Mouse (Mus musculus): ENCODE data around the gene Crip1.
A peak's percentile ranks its signal among the peaks of the same experiment; 100 is the strongest.

Gene Crip1

GRCm38 (mm10) chr12:113145591-113145990 lies 525 bp upstream of the Crip1 start:
- DNase-seq (ENCODE audit: extremely low read depth, low read depth): no peak

- no peak for DNase-seq (ENCODE audit: extremely low read depth, low read depth)
Observed at GRCm38 (mm10) chr12:113147481-113147880, 1.4 kb downstream of the Crip1 start.

GRCm38 (mm10) chr12:113148381-113149035 lies 2.4 kb downstream of the Crip1 start:
- DNase-seq (ENCODE audit: extremely low read depth, low read depth): no peak

- DNase-seq (ENCODE audit: extremely low read depth, low read depth): no peak
Observed at GRCm38 (mm10) chr12:113149341-113149740, 3.2 kb downstream of the Crip1 start.

- DNase-seq (ENCODE audit: extremely low read depth, low read depth): no peak
Observed at GRCm38 (mm10) chr12:113149896-113150295, 3.8 kb downstream of the Crip1 start.

GRCm38 (mm10) chr12:113150591-113150990 lies 4.5 kb downstream of the Crip1 start:
- DNase-seq (ENCODE audit: extremely low read depth, low read depth): no peak

- no peak for DNase-seq (ENCODE audit: extremely low read depth, low read depth)
Observed at GRCm38 (mm10) chr12:113151046-113151445, 4.9 kb downstream of the Crip1 start.

GRCm38 (mm10) chr12:113151661-113152271 lies 5.7 kb downstream of the Crip1 start:
- peak; percentile 85 for DNase-seq (ENCODE audit: extremely low read depth, low read depth)

GRCm38 (mm10) chr12:113152272-113152661 lies 6.2 kb downstream of the Crip1 start:
- DNase-seq (ENCODE audit: extremely low read depth, low read depth): peak; percentile 93

- no peak for DNase-seq (ENCODE audit: extremely low read depth, low read depth)
Observed at GRCm38 (mm10) chr12:113152991-113153525, 6.9 kb downstream of the Crip1 start.

GRCm38 (mm10) chr12:113153971-113154370 lies 7.9 kb downstream of the Crip1 start:
- DNase-seq (ENCODE audit: extremely low read depth, low read depth): no peak

- no peak for DNase-seq (ENCODE audit: extremely low read depth, low read depth)
Observed at GRCm38 (mm10) chr12:113154747-113155075, 8.6 kb downstream of the Crip1 start.

GRCm38 (mm10) chr12:113155076-113155771 lies 9.1 kb downstream of the Crip1 start:
- no peak for DNase-seq (ENCODE audit: extremely low read depth, low read depth)

GRCm38 (mm10) chr12:113155887-113156539 lies 9.9 kb downstream of the Crip1 start, which contains the start of gene Tedc1:
Tedc1 (plus strand) TSS chr12:113156421.
- peak; percentile 100 for DNase-seq (ENCODE audit: extremely low read depth, low read depth)

GRCm38 (mm10) chr12:113156540-113156929 lies 10.4 kb downstream of the Crip1 start:
- DNase-seq (ENCODE audit: extremely low read depth, low read depth): peak; percentile 64

- no peak for DNase-seq (ENCODE audit: extremely low read depth, low read depth)
Observed at GRCm38 (mm10) chr12:113157002-113157401, 10.9 kb downstream of the Crip1 start.

GRCm38 (mm10) chr12:113157521-113157920 lies 11.4 kb downstream of the Crip1 start:
- no peak for DNase-seq (ENCODE audit: extremely low read depth, low read depth)

- no peak for DNase-seq (ENCODE audit: extremely low read depth, low read depth)
Observed at GRCm38 (mm10) chr12:113157971-113158370, 11.9 kb downstream of the Crip1 start.

GRCm38 (mm10) chr12:113163561-113164006 lies 17.5 kb downstream of the Crip1 start:
- DNase-seq (ENCODE audit: extremely low read depth, low read depth): no peak

- peak; percentile 55 for DNase-seq (ENCODE audit: extremely low read depth, low read depth)
Observed at GRCm38 (mm10) chr12:113168031-113168536, 22.0 kb downstream of the Crip1 start.

- DNase-seq (ENCODE audit: extremely low read depth, low read depth): no peak
Observed at GRCm38 (mm10) chr12:113176960-113177725, 31.0 kb downstream of the Crip1 start.

Measured in MEL-GATA-1-ER (cell line).